Mouse (Mus musculus): ENCODE data around the gene Tbc1d10c. TPM values are rescaled to one million over a fixed set of nuclear protein-coding genes. Genes with fewer than 3 reads are reported as not detected.

Tbc1d10c gene
- polyA plus RNA-seq, 1 experiment from 2014 or later: 1.9 TPM

DNA sequence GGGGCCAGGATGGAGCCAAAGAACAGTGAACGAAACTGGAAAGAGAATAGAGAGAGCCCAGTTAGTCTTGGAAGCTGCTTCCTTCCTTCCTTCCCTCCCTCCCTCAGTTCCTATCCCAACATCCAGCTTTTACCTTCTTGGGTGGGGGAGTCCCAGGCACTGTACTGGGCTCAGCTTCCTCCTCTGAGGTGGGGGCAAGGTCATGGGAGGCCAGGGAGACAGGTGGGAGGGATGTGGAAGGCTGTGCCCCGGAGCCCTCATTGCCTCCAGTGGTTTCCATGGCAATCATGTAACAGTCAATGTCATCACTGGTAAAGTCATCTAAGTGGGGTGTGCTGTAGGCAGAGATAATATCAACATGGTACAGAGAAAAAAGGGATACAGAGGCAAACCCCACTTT, 5.0 kb upstream of the Tbc1d10c start:
- CTCF ChIA-PET: interaction anchor here (1.1 to 2.1 kb wide), 5 partner anchors 11 to 74 kb away, joined by 3 to 11 read pairs (median 4); no protein-coding TSS in a partner anchor
- TF ChIP-seq CTCF (IDR thresholded peaks at IDR 0.05): no peak
- no peaks in the 10 kb centered on the region for H3K27me3 ChIP-seq
- POLR2A ChIA-PET: interaction anchor here (0.6 to 3.6 kb wide), 9 partner anchors 12 to 70 kb away, joined by 3 to 22 read pairs (median 3); partner anchors contain the start of genes Aip and Ptprcap
- ATAC-seq (no peak), DNase-seq (ENCODE audit: low read depth, low spot score) (no peak)
- in situ Hi-C loops (cut with MboI; ENCODE audit: low pct_unique_long_range_greater_than_20kb): no loop called here

DNA sequence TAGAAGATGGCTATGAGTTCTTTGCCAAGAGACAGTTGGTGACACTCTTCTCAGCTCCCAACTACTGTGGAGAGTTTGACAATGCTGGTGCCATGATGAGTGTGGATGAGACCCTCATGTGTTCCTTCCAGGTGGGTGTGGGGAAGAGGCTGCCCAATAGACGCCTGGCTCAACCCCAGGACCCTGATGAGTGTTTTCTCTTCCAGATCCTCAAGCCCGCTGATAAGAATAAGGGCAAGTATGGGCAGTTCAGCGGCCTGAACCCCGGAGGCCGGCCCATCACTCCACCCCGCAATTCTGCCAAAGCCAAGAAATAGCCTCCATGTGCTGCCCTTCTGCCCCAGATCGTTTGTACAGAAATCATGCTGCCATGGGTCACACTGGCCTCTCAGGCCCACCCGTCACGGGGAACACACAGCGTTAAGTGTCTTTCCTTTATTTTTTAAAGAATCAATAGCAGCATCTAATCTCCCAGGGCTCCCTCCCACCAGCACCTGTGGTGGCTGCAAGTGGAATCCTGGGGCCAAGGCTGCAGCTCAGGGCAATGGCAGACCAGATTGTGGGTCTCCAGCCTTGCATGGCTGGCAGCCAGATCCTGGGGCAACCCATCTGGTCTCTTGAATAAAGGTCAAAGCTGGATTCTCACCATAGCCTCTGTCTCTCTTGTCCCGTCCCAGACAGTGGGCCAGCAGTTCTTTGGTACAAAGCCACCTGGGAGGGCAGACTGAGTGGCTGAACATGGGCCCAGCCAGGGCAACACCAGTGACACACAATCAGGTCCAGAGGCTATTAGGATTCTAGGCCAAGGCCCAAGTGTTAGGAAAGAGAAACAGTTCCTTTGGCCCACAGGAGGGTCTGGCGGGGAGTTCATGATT, 3.9 kb upstream of the Tbc1d10c start:
- CTCF ChIA-PET: interaction anchor here (0.9 to 1.3 kb wide), 2 partner anchors 54 to 73 kb away, joined by 3 to 4 read pairs; no protein-coding TSS in a partner anchor
- no peaks in the 10 kb centered on the region for H3K27me3 ChIP-seq
- DNase-seq (ENCODE audit: low read depth, low spot score) (no peak), ATAC-seq (no peak)
- POLR2A ChIA-PET: interaction anchor here (0.6 to 3.6 kb wide), 4 partner anchors 25 to 69 kb away, joined by 3 to 22 read pairs (median 6); partner anchors contain the start of genes Aip and Ptprcap
- in situ Hi-C loops (cut with MboI; ENCODE audit: low pct_unique_long_range_greater_than_20kb): no loop called here
- no peak for TF ChIP-seq CTCF (IDR thresholded peaks at IDR 0.05)

DNA sequence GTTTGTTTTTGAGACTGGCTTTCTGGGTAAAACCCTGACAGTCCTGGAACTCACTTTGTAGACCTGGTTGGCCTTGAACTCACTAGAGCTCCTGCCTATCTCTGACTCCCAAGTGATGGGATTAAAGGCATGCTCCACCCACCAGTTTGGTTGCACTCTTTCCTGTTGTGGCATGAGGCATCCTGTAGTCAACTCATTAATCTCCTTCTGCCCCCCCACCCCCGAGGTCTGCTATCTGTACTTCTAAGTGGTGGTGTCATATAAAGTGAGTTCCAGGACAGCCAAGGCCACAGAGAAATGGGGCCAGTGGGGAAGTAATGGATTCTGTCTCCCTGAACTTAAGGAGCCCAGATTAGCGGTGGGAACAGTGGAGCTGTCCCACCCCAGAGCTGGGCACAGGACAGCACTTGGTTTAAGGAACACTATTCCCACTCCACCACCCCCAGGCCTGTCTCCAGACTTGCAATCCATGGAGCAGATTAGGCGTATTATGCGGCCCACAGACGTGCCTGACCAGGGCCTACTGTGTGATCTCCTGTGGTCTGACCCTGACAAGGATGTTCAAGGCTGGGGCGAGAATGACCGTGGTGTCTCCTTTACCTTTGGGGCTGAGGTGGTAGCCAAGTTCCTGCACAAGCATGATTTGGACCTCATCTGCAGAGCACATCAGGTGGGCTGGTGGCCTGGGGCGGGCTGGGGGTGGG, 3.1 kb upstream of the Tbc1d10c start:
- H3K27me3 ChIP-seq: no peaks in the 10 kb centered on the region
- ChIA-PET POLR2A (interaction anchor here (1.0 kb wide), 1 partner anchor 24 kb away, joined by 4 read pairs; no protein-coding TSS in a partner anchor), CTCF (interaction anchor here (1.0 kb wide), 1 partner anchor 34 kb away, joined by 3 read pairs; no protein-coding TSS in a partner anchor)
- ATAC-seq (no peak), DNase-seq (ENCODE audit: low read depth, low spot score) (no peak)
- no peak for TF ChIP-seq CTCF (IDR thresholded peaks at IDR 0.05)
- in situ Hi-C loops (cut with MboI; ENCODE audit: low pct_unique_long_range_greater_than_20kb): no loop called here

DNA sequence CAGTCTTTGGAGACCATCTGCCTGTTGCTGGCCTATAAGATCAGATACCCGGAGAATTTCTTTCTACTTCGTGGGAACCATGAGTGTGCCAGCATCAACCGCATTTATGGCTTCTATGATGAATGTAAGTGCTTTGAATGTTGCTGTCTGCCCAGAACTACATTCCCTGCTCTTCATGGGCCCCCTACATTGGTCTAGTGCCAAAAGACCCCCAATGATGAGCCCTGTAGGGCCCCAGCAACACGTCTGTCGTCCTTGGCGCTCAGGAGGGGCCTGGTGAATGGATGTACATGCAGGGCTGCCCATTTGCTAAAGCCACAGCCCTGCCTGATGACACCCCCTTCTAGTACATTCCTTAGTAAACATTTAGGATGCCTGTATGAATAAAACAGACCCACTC, 2.0 kb upstream of the Tbc1d10c start:
- no peak for TF ChIP-seq CTCF (IDR thresholded peaks at IDR 0.05)
- H3K27me3 ChIP-seq: no peaks in the 10 kb centered on the region
- POLR2A ChIA-PET: interaction anchor here (1.0 to 2.1 kb wide), 4 partner anchors 8 to 63 kb away, joined by 4 to 16 read pairs (median 6); partner anchors contain the start of genes AC109138.7, Clcf1 and Rad9a
- DNase-seq (ENCODE audit: low read depth, low spot score) (no peak), ATAC-seq (no peak)
- in situ Hi-C loops (cut with MboI; ENCODE audit: low pct_unique_long_range_greater_than_20kb): no loop called here
- CTCF ChIA-PET: interaction anchor here (1.0 to 2.8 kb wide), 4 partner anchors 19 to 35 kb away, joined by 3 to 6 read pairs (median 4); no protein-coding TSS in a partner anchor

DNA sequence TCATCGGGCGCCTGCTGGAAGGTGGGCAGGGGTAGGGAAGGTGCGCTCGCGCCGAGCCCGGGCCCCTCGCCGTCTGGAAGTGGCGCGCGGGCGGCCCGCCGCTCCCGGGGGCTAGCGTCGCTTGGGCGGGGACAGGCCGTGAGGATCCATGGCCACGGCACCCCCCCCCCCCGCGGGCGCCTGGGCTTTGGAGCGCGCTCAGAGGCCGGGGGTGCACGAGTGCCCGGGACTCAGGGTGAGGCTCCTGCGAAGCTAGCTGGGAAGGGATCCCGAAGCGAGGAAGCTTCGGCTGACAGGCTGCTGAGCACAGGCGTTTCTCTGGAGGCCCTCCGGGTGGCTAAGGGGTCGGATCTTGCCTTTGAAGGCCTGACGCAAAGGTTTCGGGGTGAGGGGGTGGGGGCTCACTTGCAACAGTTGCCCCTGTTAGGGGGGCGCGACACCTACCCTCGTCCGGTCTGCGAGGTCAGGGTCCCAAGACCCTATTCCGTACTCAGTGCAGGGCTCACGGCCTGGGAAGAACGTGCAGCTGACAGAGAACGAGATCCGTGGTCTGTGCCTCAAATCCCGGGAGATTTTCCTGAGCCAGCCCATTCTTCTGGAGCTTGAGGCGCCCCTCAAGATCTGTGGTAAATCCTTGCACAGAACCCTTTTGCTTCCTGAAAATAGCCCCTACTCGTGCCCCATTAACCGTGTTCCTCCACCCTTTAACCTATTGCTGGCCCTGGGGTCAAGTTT, 1.3 kb upstream of the Tbc1d10c start:
- ATAC-seq: no peak
- H3K27me3 ChIP-seq: no peaks in the 10 kb centered on the region

DNA sequence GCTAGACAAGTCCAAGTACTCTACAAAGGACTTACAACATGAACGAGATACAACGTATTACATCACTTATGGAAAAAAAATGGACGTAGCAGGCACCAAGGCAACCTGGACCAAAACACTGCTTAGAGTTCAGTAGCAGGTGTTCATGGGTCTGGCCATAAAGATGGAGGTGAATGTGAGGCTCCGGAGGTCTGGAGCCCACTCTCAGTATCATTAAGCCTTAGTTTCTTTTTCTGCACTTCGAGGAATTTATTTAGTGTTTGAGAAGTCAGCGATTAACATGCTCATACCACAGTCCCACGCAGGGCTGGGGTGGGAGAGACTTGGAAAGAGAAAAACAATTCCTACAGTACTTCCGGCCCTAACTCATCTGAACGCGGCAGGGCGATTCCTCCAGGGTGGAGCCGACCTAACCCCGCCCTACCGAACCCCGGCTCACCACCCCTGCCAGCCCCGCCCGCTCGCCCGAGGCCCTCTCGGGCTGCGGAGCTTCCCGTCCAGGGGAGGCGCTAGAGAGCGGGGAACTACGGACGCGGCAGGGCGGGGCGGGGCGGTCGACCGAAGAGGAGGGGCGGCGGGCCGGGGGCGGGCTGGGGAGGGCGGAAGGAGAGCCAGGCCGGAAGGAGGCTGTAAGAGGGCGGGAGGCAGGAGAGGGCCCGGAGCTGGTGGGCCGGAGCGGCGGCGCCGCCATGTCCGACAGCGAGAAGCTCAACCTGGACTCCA, 605 bp upstream of the Tbc1d10c start, which contains the start of gene Ppp1ca:
Ppp1ca (plus strand) TSS at position 538 of the 723 bp plus-strand sequence.
- peak; percentile 66 for DNase-seq (ENCODE audit: low read depth, low spot score)
- in situ Hi-C loops (cut with MboI; ENCODE audit: low pct_unique_long_range_greater_than_20kb): no loop called here
- POLR2A ChIA-PET: interaction anchor here (0.8 to 2.1 kb wide), 8 partner anchors 10 to 62 kb away, joined by 3 to 22 read pairs (median 6); partner anchors contain the start of genes AC109138.7, Clcf1 and Rad9a
- CTCF ChIA-PET: interaction anchor here (0.5 to 2.8 kb wide), 9 partner anchors 9 to 36 kb away, joined by 3 to 6 read pairs (median 3); no protein-coding TSS in a partner anchor
- H3K27me3 ChIP-seq: no peaks in the 10 kb centered on the region
- TF ChIP-seq CTCF (IDR thresholded peaks at IDR 0.05): no peak
- ATAC-seq: peak; percentile 91

More for the DNA sequence above, 1.3 kb upstream of the Tbc1d10c start:
- POLR2A ChIA-PET: interaction anchor here (0.7 to 2.1 kb wide), 9 partner anchors 9 to 350 kb away, joined by 3 to 22 read pairs (median 5); partner anchors contain the start of genes AC109138.7, Clcf1 and Rad9a
- CTCF ChIA-PET: interaction anchor here (0.7 to 2.8 kb wide), 8 partner anchors 8 to 36 kb away, joined by 3 to 6 read pairs (median 3); no protein-coding TSS in a partner anchor
- no peak for DNase-seq (ENCODE audit: low read depth, low spot score)
- in situ Hi-C loops (cut with MboI; ENCODE audit: low pct_unique_long_range_greater_than_20kb): no loop called here
- no peak for TF ChIP-seq CTCF (IDR thresholded peaks at IDR 0.05)

DNA sequence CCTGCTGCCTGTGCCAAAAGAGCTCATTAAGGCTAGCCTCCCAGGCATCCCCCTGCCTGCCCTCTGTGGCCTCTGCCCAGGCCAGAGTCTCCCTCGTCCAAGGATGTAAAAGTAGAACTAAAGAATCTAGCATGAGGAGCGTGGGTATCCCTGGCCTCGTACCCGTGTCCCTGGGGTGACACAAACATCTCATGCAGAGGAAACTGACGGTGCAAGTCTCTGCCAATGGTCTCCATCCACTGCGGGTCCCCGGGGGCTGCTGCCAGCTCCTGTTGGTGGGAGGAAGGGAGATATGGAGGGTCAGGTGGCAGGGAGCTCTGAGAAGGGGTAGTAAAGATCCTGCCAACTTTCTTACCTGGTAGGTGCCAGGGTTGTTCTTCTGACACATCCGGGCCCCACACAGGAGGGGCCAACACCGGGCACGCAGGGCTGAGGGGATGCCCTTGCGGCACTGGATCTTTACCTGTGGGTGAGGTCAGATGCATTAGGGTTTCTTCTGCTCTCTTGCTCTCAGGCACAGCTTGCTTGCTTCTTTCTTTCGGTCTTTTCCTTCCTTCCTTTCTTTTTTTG, 1.9 kb downstream of the Tbc1d10c start:
- ChIA-PET CTCF (interaction anchor here (0.9 kb wide), 1 partner anchor 10 kb away, joined by 3 read pairs; no protein-coding TSS in a partner anchor), POLR2A (interaction anchor here (1.3 kb wide), 1 partner anchor 10 kb away, joined by 3 read pairs; no protein-coding TSS in a partner anchor)
- in situ Hi-C loops (cut with MboI; ENCODE audit: low pct_unique_long_range_greater_than_20kb): no loop called here
- ATAC-seq (no peak), DNase-seq (ENCODE audit: low read depth, low spot score) (no peak)
- no peak for TF ChIP-seq CTCF (IDR thresholded peaks at IDR 0.05)
- H3K27me3 ChIP-seq: no peaks in the 10 kb centered on the region

DNA sequence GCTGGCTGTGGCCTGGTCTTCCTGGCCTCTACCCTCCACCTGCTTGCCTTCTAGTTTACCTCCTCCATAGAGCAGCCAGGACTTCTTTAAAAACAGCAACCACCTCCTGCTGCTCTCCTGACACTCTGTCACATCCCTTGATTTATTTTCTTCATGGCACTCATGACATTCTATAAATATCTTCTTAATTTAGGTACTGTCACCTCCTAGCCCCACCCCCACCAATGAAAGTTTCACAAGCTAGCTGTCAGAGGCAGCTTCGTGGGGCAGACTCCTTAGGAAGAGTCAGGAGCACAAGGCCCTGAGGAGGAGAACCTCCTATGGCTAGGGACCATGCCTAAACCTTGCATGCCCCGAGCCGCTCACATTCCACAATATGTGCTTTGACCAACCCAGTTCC, 3.8 kb downstream of the Tbc1d10c start:
- ChIA-PET POLR2A (no interaction called here), CTCF (interaction anchor here (1.2 to 1.7 kb wide), 2 partner anchors 9 to 17 kb away, joined by 4 read pairs; no protein-coding TSS in a partner anchor)
- H3K27me3 ChIP-seq: no peaks in the 10 kb centered on the region
- TF ChIP-seq CTCF (IDR thresholded peaks at IDR 0.05): no peak
- in situ Hi-C loops (cut with MboI; ENCODE audit: low pct_unique_long_range_greater_than_20kb): no loop called here
- DNase-seq (ENCODE audit: low read depth, low spot score) (no peak), ATAC-seq (no peak)
